Mouse (Mus musculus) limb, embryonic 11.5 days (tissue): ENCODE data around the gene Wdr59. TPM values are rescaled to one million over a fixed set of nuclear protein-coding genes. Genes with fewer than 3 reads are reported as not detected.
A peak's percentile ranks its signal among the peaks of the same experiment; 100 is the strongest.

Experiments
- ATAC-seq: fragments of 200-750 bp; cut with Nextera tagmentation; 2 replicates; pipeline ENCODE4 v1.8.0; 2017; ENCODE audit warnings: low read depth; ENCODE audit not compliant: insufficient number of reproducible peaks, low FRiP score, low TSS enrichment
- DNase-seq: peaks from one replicate; pipeline ENCODE4 v3.0.0-alpha.2; 2015; ENCODE audit warnings: low spot score
- H3K27ac ChIP-seq: fragments of 300-500 bp; sonication (generic); replicated peaks from 2 replicates; pipeline ENCODE4 v1.5.1; 2014; ENCODE audit warnings: low read depth, mild to moderate bottlenecking, low read length
- H3K27me3 ChIP-seq: fragments of 300-500 bp; sonication (generic); 2 replicates; pipeline ENCODE4 v1.6.1; 2014; ENCODE audit warnings: mild to moderate bottlenecking, low read length, mixed read lengths; ENCODE audit not compliant: control insufficient read depth, insufficient read depth
- H3K36me3 ChIP-seq: fragments of 300-500 bp; sonication (generic); 2 replicates; pipeline ENCODE4 v1.6.1; 2014; ENCODE audit warnings: mild to moderate bottlenecking, low read length, moderate library complexity, mixed read lengths; ENCODE audit not compliant: control insufficient read depth, insufficient read depth
- H3K4me1 ChIP-seq: fragments of 300-500 bp; sonication (generic); 2 replicates; pipeline ENCODE4 v1.6.1; 2014; ENCODE audit warnings: low read length, mixed read lengths; ENCODE audit not compliant: control insufficient read depth, insufficient read depth
- H3K4me2 ChIP-seq: fragments of 300-500 bp; sonication (generic); 2 replicates; pipeline ENCODE4 v1.6.1; 2014; ENCODE audit warnings: low read depth, mild to moderate bottlenecking, moderate library complexity; ENCODE audit not compliant: severe bottlenecking
- H3K4me3 ChIP-seq: fragments of 300-500 bp; sonication (generic); 2 replicates; pipeline ENCODE4 v1.5.1; 2014; ENCODE audit warnings: low read depth, low read length
- H3K9ac ChIP-seq: fragments of 300-500 bp; sonication (generic); 2 replicates; pipeline ENCODE4 v1.6.1; 2014; ENCODE audit warnings: mild to moderate bottlenecking, low read length
- H3K9me3 ChIP-seq: fragments of 300-500 bp; sonication (generic); 2 replicates; pipeline ENCODE4 v1.6.1; 2016; ENCODE audit warnings: low read length; ENCODE audit not compliant: control insufficient read depth
- WGBS: fragments of 180-500 bp; shearing (Covaris S2); extraction: QIAGEN DNeasy Blood & Tissue Kit; methylation state at CpG from one replicate; pipeline ENCODE4 v1.1.7; 2014; 5-methylcytosine and 5-hydroxymethylcytosine counted together
- polyA plus RNA-seq: library from polyadenylated mRNA; unstranded; fragments of >200 nt; fragmentation: Nextera tagmentation; extraction: Ambion mirVana; gene quantifications from 2 replicates; pipeline ENCODE4 v1.2.1, GENCODE M21; 2014

The Wdr59 gene
- polyA plus RNA-seq, 1 experiment from 2014 or later: 4.5 TPM

DNA sequence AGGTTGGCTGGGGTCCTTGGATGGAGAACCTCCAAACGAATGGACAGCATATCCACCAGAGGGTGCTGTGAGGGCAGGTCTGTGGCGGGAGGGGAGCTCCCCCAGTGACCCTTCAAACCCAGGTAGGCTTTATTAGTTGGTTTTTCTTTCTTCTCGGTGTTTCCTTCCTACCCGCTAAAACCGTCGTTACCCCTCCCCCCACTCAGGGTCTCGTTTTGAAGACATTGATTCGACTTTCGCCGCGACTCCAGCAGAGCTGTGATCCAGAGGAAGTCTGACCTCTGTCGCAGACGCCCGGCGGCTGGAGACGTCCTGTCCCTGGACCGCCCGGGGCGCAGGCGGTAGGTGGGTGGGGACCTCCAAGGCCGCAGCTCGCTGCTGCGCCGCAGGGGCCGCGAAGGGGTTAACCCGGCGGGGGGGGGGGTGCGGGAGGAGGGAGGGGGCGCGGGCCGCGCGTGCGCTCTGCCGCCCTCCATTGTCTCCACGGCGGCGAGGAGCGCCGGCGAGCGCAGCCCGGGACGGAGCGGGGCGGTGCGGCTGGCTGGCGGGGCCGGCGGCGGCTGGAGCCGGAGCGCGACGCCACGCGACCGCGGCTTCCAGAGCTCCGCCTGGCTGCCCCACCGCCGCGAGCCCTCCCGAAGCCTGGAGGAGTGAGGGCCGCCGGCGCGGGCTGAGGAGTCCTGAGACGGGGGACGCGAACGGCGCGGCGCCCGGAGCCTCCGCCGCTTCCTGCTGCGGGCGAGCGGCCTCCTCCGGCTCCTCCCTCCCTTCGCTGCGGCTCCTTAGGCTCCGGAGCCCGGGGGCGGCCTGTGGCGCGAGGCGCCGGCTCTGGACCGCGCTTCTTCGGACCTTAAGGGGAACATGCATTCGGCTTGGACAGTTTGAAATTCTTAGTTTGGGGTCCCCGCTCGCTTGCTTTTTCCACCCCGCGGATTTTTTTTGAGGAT lies 14.4 kb upstream of the Wdr59 start, which contains the start of gene Znrf1:
Gene Znrf1, plus strand, starts transcription at position 67 of the 947 bp plus-strand sequence.
- Histone ChIP-seq H3K27me3 (no peaks in the 10 kb centered on the region), H3K4me2 (peak within 1 kb of the TSS; percentile 74), H3K9me3 (no peaks in the 10 kb centered on the region), H3K27ac (peak within 1 kb of the TSS; percentile 89), H3K4me3 (peak within 1 kb of the TSS; percentile 99), H3K9ac (peak within 1 kb of the TSS; percentile 98), H3K36me3 (no peaks in the 10 kb centered on the region), H3K4me1 (peaks cover 12% of the 10 kb centered on the region; the same call in 1 of the 2 replicates)
- peak; percentile 88 for DNase-seq
- ATAC-seq: peak; percentile 91
- under 1% methylated on average over 67 of the region's 100 CpGs for WGBS

DNA sequence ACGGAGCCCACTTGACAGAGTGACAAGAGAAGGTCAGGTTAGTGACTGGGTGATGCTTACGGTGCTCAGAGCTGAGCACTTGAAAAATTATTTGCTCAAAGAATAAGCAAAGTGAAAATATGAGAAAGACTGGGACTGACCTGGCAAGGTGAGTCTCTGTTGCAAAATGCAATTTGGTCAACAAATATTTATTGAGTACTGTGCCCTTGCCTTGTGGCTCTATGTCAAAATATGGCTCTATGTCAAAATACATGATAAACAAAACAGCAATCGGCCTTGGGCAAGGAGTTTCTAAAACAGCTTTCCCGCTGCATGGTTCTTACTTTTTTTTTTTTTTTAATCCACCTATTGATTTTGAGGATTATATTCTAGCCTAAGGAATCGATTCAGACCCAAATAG lies 13.6 kb upstream of the Wdr59 start:
- peak overlapping the region; percentile 99; the same call in 1 of the 2 replicates for H3K4me3 ChIP-seq
- H3K36me3 ChIP-seq: no peaks in the 10 kb centered on the region
- DNase-seq: no peak
- no peaks in the 10 kb centered on the region for H3K27me3 ChIP-seq
- no peak overlapping the region for H3K9ac ChIP-seq
- H3K9me3 ChIP-seq: no peaks in the 10 kb centered on the region
- no peak overlapping the region for H3K27ac ChIP-seq
- ATAC-seq: no peak
- H3K4me2 ChIP-seq: peak overlapping the region; percentile 74
- 50% methylated on average over 5 of the region's 5 CpGs for WGBS
- H3K4me1 ChIP-seq: peaks cover 8% of the 10 kb centered on the region; the same call in 1 of the 2 replicates

- H3K36me3 ChIP-seq: no peaks in the 10 kb centered on the region
- no peaks in the 10 kb centered on the region for H3K9me3 ChIP-seq
- no peaks in the 10 kb centered on the region for H3K4me1 ChIP-seq
- no peak overlapping the region for H3K4me2 ChIP-seq
- H3K4me3 ChIP-seq: no peak overlapping the region
- no peaks in the 10 kb centered on the region for H3K27me3 ChIP-seq
- no peak for ATAC-seq
- H3K9ac ChIP-seq: no peak overlapping the region
- DNase-seq: no peak
- WGBS: 89% methylated on average over 4 of the region's 4 CpGs
- H3K27ac ChIP-seq: no peak overlapping the region
Observed at GRCm38 (mm10) chr8:111533503-111533902, 11.6 kb upstream of the Wdr59 start.

DNA sequence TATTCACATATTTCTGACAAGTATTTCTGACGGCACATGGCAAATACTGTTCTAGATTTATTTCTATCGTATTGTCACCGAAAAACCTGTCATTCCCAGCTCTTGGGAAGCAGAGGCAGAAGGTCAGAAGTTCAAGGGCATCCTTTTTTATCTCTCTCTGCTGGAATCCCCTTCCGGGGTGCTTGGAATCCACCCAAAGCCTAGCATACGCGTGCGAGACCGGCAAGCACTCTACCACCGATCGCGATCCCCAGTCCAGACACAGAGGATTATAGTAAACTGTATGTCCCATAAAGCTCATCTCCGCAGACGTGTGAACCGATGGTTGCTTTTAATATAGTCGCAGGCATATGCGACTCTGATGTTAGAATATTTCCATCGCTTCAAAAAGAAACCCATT lies 9.7 kb upstream of the Wdr59 start:
- DNase-seq (no peak), ATAC-seq (no peak)
- H3K27me3 ChIP-seq: no peaks in the 10 kb centered on the region
- no peak overlapping the region for H3K4me3 ChIP-seq
- H3K4me2 ChIP-seq: no peak overlapping the region
- H3K9me3 ChIP-seq: no peaks in the 10 kb centered on the region
- no peaks in the 10 kb centered on the region for H3K36me3 ChIP-seq
- H3K4me1 ChIP-seq: no peaks in the 10 kb centered on the region
- 90% methylated on average over 17 of the region's 17 CpGs for WGBS
- H3K27ac ChIP-seq: no peak overlapping the region
- H3K9ac ChIP-seq: no peak overlapping the region

DNA sequence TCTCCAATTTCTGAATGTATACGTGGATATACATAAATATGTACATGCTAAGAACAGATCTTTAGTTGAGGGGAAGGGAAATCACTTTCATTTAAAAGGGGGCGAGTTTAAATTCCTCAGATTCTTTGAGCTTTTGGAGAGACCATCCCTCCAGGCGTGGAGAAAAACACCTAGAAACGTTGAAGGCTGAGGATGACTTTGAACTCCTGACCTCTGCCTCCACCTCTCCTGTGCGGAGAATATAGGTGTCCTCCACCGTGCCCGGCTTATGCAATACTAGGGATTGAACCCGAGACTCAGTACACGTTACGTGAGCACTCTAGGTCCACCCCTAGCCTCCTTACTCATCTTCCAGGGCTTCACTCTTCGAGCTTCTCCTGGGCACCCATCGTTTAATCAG lies 9.3 kb upstream of the Wdr59 start:
- Histone ChIP-seq H3K4me3 (no peak overlapping the region), H3K9ac (no peak overlapping the region), H3K27ac (no peak overlapping the region), H3K4me2 (no peak overlapping the region), H3K27me3 (no peaks in the 10 kb centered on the region), H3K9me3 (no peaks in the 10 kb centered on the region), H3K36me3 (no peaks in the 10 kb centered on the region), H3K4me1 (no peaks in the 10 kb centered on the region)
- no peak for ATAC-seq
- WGBS: 73% methylated on average over 12 of the region's 12 CpGs
- no peak for DNase-seq

- 81% methylated on average over 5 of the region's 5 CpGs for WGBS
- Histone ChIP-seq H3K9me3 (no peaks in the 10 kb centered on the region), H3K4me2 (no peak overlapping the region), H3K9ac (no peak overlapping the region), H3K4me3 (no peak overlapping the region), H3K4me1 (no peaks in the 10 kb centered on the region), H3K27me3 (no peaks in the 10 kb centered on the region), H3K36me3 (no peaks in the 10 kb centered on the region), H3K27ac (no peak overlapping the region)
- no peak for ATAC-seq
- no peak for DNase-seq
Observed at GRCm38 (mm10) chr8:111528071-111528470, 6.2 kb upstream of the Wdr59 start.

- Histone ChIP-seq H3K9ac (no peak overlapping the region), H3K27me3 (no peaks in the 10 kb centered on the region), H3K4me2 (no peak overlapping the region), H3K9me3 (no peaks in the 10 kb centered on the region), H3K4me3 (no peak overlapping the region), H3K4me1 (no peaks in the 10 kb centered on the region), H3K27ac (no peak overlapping the region), H3K36me3 (no peaks in the 10 kb centered on the region)
- ATAC-seq: no peak
- no peak for DNase-seq
- WGBS: 75% methylated on average over 8 of the region's 8 CpGs
Observed at GRCm38 (mm10) chr8:111527149-111527548, 5.3 kb upstream of the Wdr59 start.

DNA sequence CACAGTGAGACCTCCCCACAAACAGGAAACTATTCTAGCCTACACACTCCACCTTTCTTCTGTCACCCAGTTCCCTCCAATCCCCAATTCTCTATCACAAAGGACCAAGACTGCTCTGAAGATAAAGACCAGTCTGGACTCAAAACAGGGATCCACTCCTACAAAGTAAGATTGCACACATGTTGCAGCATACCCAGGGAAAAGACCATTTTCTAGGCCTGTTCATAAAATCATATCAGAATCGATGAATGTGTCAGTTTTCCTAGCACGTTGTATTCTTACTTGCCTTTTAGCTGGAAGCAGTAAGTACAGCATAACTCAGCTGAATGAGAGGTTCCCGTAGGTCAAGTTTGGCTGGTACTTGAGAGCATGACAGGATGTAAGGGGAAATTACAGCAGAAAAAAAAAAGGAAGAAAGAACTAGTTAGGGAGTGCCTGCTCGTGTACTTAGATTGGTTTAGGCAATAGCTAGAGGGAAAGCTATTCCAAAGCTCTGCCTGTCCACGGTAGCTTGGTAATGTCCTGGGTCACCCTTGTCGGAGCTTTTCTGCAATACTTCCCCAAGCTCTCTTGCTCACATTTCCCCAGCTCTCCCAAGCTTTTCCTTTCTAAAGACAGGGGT lies 4.6 kb upstream of the Wdr59 start:
- no peak for ATAC-seq
- Histone ChIP-seq H3K27me3 (no peaks in the 10 kb centered on the region), H3K36me3 (no peaks in the 10 kb centered on the region), H3K27ac (no peak overlapping the region), H3K9ac (no peak overlapping the region), H3K4me1 (no peaks in the 10 kb centered on the region), H3K4me2 (no peak overlapping the region), H3K9me3 (no peaks in the 10 kb centered on the region), H3K4me3 (no peak overlapping the region)
- 83% methylated on average over 6 of the region's 6 CpGs for WGBS
- DNase-seq: no peak
